Mouse (Mus musculus): ENCODE results near the gene Elmo3. TPM values are rescaled to one million over a fixed set of nuclear protein-coding genes. Genes with fewer than 3 reads are reported as not detected.

Gene Elmo3
- polyA plus RNA-seq, 2 experiments: 2.5 to 4.2 TPM

DNA sequence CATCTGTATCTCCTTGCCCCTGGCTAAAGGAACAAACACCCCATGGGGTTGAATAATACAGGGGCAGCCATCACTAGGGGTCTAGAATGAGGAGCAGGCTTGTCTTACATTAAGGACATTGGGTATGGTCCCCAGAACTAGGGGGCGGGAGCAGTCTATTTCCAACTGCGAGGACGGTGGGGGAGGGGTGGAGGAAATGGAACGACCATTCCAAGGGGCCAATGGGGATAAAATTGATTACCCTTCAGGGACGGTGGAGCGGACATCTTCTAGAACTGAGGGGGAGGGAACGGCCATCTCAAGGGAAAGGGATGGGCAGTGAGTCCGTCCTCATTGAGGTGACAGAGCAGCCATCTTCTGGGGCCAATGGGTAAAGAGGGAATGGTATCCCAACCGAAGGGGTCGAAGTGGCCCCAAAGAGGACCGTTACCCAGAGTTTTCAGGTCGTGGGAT is 20.3 kb downstream of the Elmo3 start:
- peak overlapping the region; percentile 89 for H3K4me2 ChIP-seq (ENCODE audit: low read depth)

DNA sequence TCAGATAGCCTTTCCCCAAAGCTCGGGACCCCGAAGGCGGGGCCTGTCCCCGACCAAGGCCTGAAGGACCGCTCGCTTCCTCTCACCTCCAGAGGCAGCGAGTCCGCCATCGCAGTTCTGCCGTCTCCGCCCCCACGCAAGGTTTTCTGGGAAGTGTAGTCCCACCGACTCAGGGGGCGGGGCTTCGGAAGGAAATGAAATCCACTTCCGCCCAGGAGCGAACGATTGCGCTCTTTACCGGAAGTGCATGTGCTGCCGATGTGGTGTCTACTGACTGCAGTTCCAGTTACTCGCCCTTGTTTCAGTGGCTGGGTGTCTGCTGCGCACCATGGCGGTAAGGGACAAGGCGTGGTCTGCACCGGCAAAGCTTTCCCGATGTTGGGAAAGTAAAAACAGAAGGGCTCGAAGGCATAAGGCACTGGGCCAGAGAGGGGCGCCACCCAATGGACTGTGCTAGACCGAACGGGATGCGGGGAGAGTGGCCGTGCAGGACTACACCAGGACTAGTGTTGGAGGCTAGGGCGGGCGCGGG is 20.8 kb downstream of the Elmo3 start, which contains the start of the genes Lrrc29 and Tmem208:
Gene Lrrc29 (minus strand): TSS at position 138 of the 532 bp plus-strand sequence.
Gene Tmem208 (plus strand): TSS at position 214 of the 532 bp plus-strand sequence.
- H3K4me2 ChIP-seq (ENCODE audit: low read depth): peak within 1 kb of the TSS; percentile 93
- TF ChIP-seq CTCF (IDR thresholded peaks at IDR 0.05; ENCODE audit: low read depth) (peak; percentile 81), EP300 (IDR thresholded peaks at IDR 0.05; ENCODE audit: low read depth) (no peak)
- H3K9ac ChIP-seq (replicated peaks): peak within 1 kb of the TSS; percentile 83
- peak within 1 kb of the TSS; percentile 98 for H3K27ac ChIP-seq
- peaks cover 30% of the 10 kb centered on the region for H3K36me3 ChIP-seq (replicated peaks; ENCODE audit: control insufficient read depth, insufficient read depth, low read depth)
- DNase-seq (ENCODE audit: low read depth in 3 of 3, low spot score in 3 of 3): peak; percentile 96
- no peaks in the 10 kb centered on the region for H3K27me3 ChIP-seq (ENCODE audit: control insufficient read depth, insufficient read depth, low read length)
- WGBS (ENCODE audit: insufficient replicate concordance): under 1% methylated on average over 36 of the region's 36 CpGs
- H3K4me3 ChIP-seq (ENCODE audit: insufficient read depth in 1 of 2, low read depth in 2 of 2, low read length in 2 of 2): peak within 1 kb of the TSS; percentile 75 to 94
- ATAC-seq (ENCODE audit: insufficient read depth): peak; percentile 77
- H3K9me3 ChIP-seq (ENCODE audit: control insufficient read depth, low read length): no peaks in the 10 kb centered on the region
- H3K4me1 ChIP-seq (replicated peaks; ENCODE audit: control insufficient read depth in 2 of 2, insufficient read depth in 2 of 2, low read length in 1 of 2): peaks cover 34 to 38% of the 10 kb centered on the region in 2 experiments

More for the DNA sequence above, 20.3 kb downstream of the Elmo3 start:
- Histone ChIP-seq H3K4me3 (ENCODE audit: insufficient read depth in 1 of 2, low read depth in 2 of 2, low read length in 2 of 2) (peak overlapping the region; percentile 75 to 94), H3K27ac (peak overlapping the region; percentile 98), H3K4me1 (replicated peaks; ENCODE audit: control insufficient read depth in 2 of 2, insufficient read depth in 2 of 2, low read length in 1 of 2) (peaks cover 35 to 39% of the 10 kb centered on the region in 2 experiments), H3K27me3 (ENCODE audit: control insufficient read depth, insufficient read depth, low read length) (no peaks in the 10 kb centered on the region), H3K9me3 (ENCODE audit: control insufficient read depth, low read length) (no peaks in the 10 kb centered on the region), H3K9ac (replicated peaks) (peak overlapping the region; percentile 80), H3K36me3 (replicated peaks; ENCODE audit: control insufficient read depth, insufficient read depth, low read depth) (peaks cover 27% of the 10 kb centered on the region)
- under 1% methylated on average over 12 of the region's 12 CpGs for WGBS (ENCODE audit: insufficient replicate concordance)
- ATAC-seq (ENCODE audit: insufficient read depth) (peak; percentile 17), DNase-seq (ENCODE audit: low read depth in 3 of 3, low spot score in 3 of 3) (no peak)
- no peak for TF ChIP-seq EP300 (IDR thresholded peaks at IDR 0.05; ENCODE audit: low read depth)
- TF ChIP-seq CTCF (IDR thresholded peaks at IDR 0.05; ENCODE audit: low read depth): no peak

DNA sequence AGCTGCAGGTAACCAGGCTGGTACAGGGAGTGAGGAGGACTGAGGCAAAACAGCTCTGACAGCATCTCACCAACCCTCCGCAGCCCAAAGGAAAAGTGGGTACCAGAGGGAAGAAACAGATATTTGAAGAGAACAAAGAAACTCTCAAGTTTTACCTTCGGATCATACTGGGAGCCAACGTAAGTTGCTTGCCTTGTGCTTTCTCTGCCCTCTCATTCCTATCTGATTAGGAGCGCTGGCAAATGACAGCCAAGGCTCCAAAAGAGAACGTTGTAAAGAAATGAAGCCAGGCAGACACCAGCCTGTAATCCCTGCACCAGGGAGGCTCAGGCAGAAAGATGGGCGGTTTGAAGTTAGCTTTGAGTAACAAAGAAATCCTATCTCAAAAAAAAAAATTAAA is 21.6 kb downstream of the Elmo3 start:
- ATAC-seq (ENCODE audit: insufficient read depth) (no peak), DNase-seq (ENCODE audit: low read depth in 3 of 3, low spot score in 3 of 3) (no peak)
- peak overlapping the region; percentile 83 for H3K9ac ChIP-seq (replicated peaks)
- no peaks in the 10 kb centered on the region for H3K9me3 ChIP-seq (ENCODE audit: control insufficient read depth, low read length)
- H3K4me2 ChIP-seq (ENCODE audit: low read depth): peak overlapping the region; percentile 93
- H3K27me3 ChIP-seq (ENCODE audit: control insufficient read depth, insufficient read depth, low read length): no peaks in the 10 kb centered on the region
- H3K36me3 ChIP-seq (replicated peaks; ENCODE audit: control insufficient read depth, insufficient read depth, low read depth): peaks cover 29% of the 10 kb centered on the region
- 18% methylated on average over 6 of the region's 6 CpGs for WGBS (ENCODE audit: insufficient replicate concordance)
- H3K27ac ChIP-seq: peak overlapping the region; percentile 79
- TF ChIP-seq EP300 (IDR thresholded peaks at IDR 0.05; ENCODE audit: low read depth) (no peak), CTCF (IDR thresholded peaks at IDR 0.05; ENCODE audit: low read depth) (no peak)
- H3K4me3 ChIP-seq (ENCODE audit: insufficient read depth in 1 of 2, low read depth in 2 of 2, low read length in 2 of 2): peak overlapping the region; percentile 75 to 94
- peaks cover 31 to 32% of the 10 kb centered on the region in 2 experiments for H3K4me1 ChIP-seq (replicated peaks; ENCODE audit: control insufficient read depth in 2 of 2, insufficient read depth in 2 of 2, low read length in 1 of 2)

DNA sequence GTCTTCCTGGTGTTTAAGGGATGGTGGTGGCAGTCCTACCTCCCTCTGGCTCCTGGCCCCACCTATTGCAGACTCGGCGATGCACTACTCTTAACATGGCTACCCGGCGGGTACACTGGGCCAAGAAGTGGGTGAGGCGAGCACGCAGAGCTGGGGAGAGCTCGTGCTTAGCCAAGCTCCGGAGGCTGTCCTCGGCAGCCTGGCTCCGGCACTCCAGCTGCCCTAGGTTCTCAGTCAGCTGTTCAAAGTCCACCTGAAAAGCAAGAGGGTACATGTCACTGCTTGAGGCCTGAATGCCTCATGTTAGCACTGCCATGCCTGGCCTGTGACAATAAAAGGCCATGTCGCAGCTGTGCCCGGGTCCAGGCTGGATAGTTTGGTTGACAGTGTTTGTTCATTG is 24.9 kb downstream of the Elmo3 start:
- H3K27me3 ChIP-seq (ENCODE audit: control insufficient read depth, insufficient read depth, low read length): no peaks in the 10 kb centered on the region
- H3K4me1 ChIP-seq (replicated peaks; ENCODE audit: control insufficient read depth in 2 of 2, insufficient read depth in 2 of 2, low read length in 1 of 2): peaks cover under 1 to 6% of the 10 kb centered on the region in 2 experiments
- H3K9ac ChIP-seq (replicated peaks): no peak overlapping the region
- TF ChIP-seq EP300 (IDR thresholded peaks at IDR 0.05; ENCODE audit: low read depth) (no peak), CTCF (IDR thresholded peaks at IDR 0.05; ENCODE audit: low read depth) (no peak)
- peaks cover 28% of the 10 kb centered on the region for H3K36me3 ChIP-seq (replicated peaks; ENCODE audit: control insufficient read depth, insufficient read depth, low read depth)
- H3K4me2 ChIP-seq (ENCODE audit: low read depth): no peak overlapping the region
- H3K27ac ChIP-seq: no peak overlapping the region
- 89% methylated on average over 12 of the region's 12 CpGs for WGBS (ENCODE audit: insufficient replicate concordance)
- no peak for DNase-seq (ENCODE audit: low read depth in 3 of 3, low spot score in 3 of 3)
- no peak for ATAC-seq (ENCODE audit: insufficient read depth)
- no peak overlapping the region for H3K4me3 ChIP-seq (ENCODE audit: insufficient read depth in 1 of 2, low read depth in 2 of 2, low read length in 2 of 2)
- no peaks in the 10 kb centered on the region for H3K9me3 ChIP-seq (ENCODE audit: control insufficient read depth, low read length)

DNA sequence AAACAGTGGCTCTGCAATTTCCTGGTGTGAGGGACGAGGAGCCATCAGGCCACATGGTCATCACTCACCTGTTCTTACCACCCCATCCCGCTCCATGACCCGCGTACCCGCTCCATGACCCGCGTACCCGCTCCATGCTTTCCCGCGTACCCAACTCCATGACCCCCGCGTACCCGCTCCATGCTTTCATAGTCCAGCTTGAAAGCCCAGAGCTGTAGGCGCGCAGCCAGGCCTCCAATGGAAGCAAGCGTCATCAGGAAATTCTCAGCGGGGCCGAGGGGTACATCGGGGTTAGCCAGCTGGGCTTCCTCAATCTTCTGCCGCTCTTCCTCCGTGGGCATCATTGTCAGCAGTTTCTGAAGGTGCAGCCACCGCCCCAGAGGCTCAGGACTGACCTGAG is 26.1 kb downstream of the Elmo3 start:
- DNase-seq (ENCODE audit: low read depth in 3 of 3, low spot score in 3 of 3) (no peak), ATAC-seq (ENCODE audit: insufficient read depth) (no peak)
- peaks cover 28% of the 10 kb centered on the region for H3K36me3 ChIP-seq (replicated peaks; ENCODE audit: control insufficient read depth, insufficient read depth, low read depth)
- H3K27ac ChIP-seq: no peak overlapping the region
- H3K4me3 ChIP-seq (ENCODE audit: insufficient read depth in 1 of 2, low read depth in 2 of 2, low read length in 2 of 2): no peak overlapping the region
- TF ChIP-seq EP300 (IDR thresholded peaks at IDR 0.05; ENCODE audit: low read depth) (no peak), CTCF (IDR thresholded peaks at IDR 0.05; ENCODE audit: low read depth) (no peak)
- H3K27me3 ChIP-seq (ENCODE audit: control insufficient read depth, insufficient read depth, low read length): no peaks in the 10 kb centered on the region
- peaks cover 0 to 3% of the 10 kb centered on the region in 2 experiments; a peak in 2 of 4 replicates for H3K4me1 ChIP-seq (replicated peaks; ENCODE audit: control insufficient read depth in 2 of 2, insufficient read depth in 2 of 2, low read length in 1 of 2)
- 93% methylated on average over 22 of the region's 22 CpGs for WGBS (ENCODE audit: insufficient replicate concordance)
- no peaks in the 10 kb centered on the region for H3K9me3 ChIP-seq (ENCODE audit: control insufficient read depth, low read length)
- H3K9ac ChIP-seq (replicated peaks): no peak overlapping the region
- H3K4me2 ChIP-seq (ENCODE audit: low read depth): no peak overlapping the region
